Mouse (Mus musculus) stomach, embryonic 16.5 days (tissue): Measurements from ENCODE around the gene Sarm1. TPM values are rescaled to one million over a fixed set of nuclear protein-coding genes. Genes with fewer than 3 reads are reported as not detected.
"Not testable (repeated sequence)": the region's sequence is repeated elsewhere in the genome, so short reads cannot be mapped to it uniquely, and the experiment has no call there.

Source experiments
- ATAC-seq: fragments of 200-750 bp; cut with Nextera tagmentation; 2 replicates; pipeline ENCODE4 v1.8.0; 2017; ENCODE audit warnings: moderate number of reproducible peaks, moderate TSS enrichment; ENCODE audit not compliant: insufficient read depth, low FRiP score
- H3K27ac ChIP-seq: fragments of 300-500 bp; sonication (generic); 2 replicates; pipeline ENCODE4 v1.5.1; 2014; ENCODE audit warnings: low read length
- H3K27me3 ChIP-seq: fragments of 300-500 bp; sonication (generic); 2 replicates; pipeline ENCODE4 v1.6.1; 2014; ENCODE audit warnings: low read length, control low read depth, mixed read lengths; ENCODE audit not compliant: control insufficient read depth, insufficient read depth
- H3K36me3 ChIP-seq: fragments of 300-500 bp; sonication (generic); 2 replicates; pipeline ENCODE4 v1.6.1; 2014; ENCODE audit warnings: low read length; ENCODE audit not compliant: control insufficient read depth, insufficient read depth
- H3K4me1 ChIP-seq: fragments of 300-500 bp; sonication (generic); 2 replicates; pipeline ENCODE4 v1.6.1; 2014; ENCODE audit warnings: low read length, control low read depth, mixed read lengths; ENCODE audit not compliant: control insufficient read depth, insufficient read depth
- H3K4me2 ChIP-seq: fragments of 300-500 bp; sonication (generic); 2 replicates; pipeline ENCODE4 v1.6.1; 2014; ENCODE audit warnings: low read depth, low read length, mixed read lengths
- H3K4me3 ChIP-seq: fragments of 300-500 bp; sonication (generic); replicated peaks from 2 replicates; pipeline ENCODE4 v1.5.1; 2014; ENCODE audit warnings: mild to moderate bottlenecking, low read length
- H3K9ac ChIP-seq: fragments of 300-500 bp; sonication (generic); 2 replicates; pipeline ENCODE4 v1.6.1; 2014; ENCODE audit warnings: low read length
- H3K9me3 ChIP-seq: fragments of 300-500 bp; sonication (generic); replicated peaks from 2 replicates; pipeline ENCODE4 v1.6.1; 2016; ENCODE audit warnings: low read length, control low read depth; ENCODE audit not compliant: control insufficient read depth
- WGBS: fragments of 180-500 bp; shearing (Covaris S2); extraction: QIAGEN DNeasy Blood & Tissue Kit; methylation state at CpG from one replicate; pipeline ENCODE4 v1.1.7; 2014; 5-methylcytosine and 5-hydroxymethylcytosine counted together
- polyA plus RNA-seq: library from polyadenylated mRNA; unstranded; fragments of >200 nt; fragmentation: Nextera tagmentation; extraction: Ambion mirVana; gene quantifications from 2 replicates; pipeline ENCODE4 v1.2.1, GENCODE M21; 2015

Sarm1 gene
- polyA plus RNA-seq, 1 experiment from 2014 or later, result 2.3 TPM

DNA sequence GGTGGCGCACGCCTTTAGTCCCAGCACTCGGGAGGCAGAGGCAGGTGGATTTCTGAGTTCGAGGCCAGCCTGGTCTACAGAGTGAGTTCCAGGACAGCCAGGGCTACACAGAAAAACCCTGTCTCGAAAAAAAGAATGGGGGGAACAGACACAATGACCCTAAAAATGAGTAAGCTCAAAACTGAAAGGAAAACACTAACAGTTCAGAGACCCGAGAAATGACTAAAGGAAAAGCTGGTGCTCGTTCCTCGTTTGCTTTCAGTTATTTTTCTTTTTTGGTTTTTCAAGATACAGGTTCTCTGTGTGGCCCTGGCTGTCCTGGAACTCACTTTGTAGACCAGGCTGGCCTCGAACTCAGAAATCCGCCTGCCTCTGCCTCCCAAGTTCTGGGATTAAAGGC lies 34.0 kb upstream of the Sarm1 start:
- WGBS, result 91% methylated on average over 10 of the region's 10 CpGs
- not testable (repeated sequence) for H3K4me1 ChIP-seq, H3K9me3 ChIP-seq, H3K9ac ChIP-seq, H3K4me3 ChIP-seq, H3K4me2 ChIP-seq, ATAC-seq, H3K27ac ChIP-seq, H3K27me3 ChIP-seq
- H3K36me3 ChIP-seq, result peaks cover 20% of the 10 kb centered on the region; the same call in 1 of the 2 replicates

DNA sequence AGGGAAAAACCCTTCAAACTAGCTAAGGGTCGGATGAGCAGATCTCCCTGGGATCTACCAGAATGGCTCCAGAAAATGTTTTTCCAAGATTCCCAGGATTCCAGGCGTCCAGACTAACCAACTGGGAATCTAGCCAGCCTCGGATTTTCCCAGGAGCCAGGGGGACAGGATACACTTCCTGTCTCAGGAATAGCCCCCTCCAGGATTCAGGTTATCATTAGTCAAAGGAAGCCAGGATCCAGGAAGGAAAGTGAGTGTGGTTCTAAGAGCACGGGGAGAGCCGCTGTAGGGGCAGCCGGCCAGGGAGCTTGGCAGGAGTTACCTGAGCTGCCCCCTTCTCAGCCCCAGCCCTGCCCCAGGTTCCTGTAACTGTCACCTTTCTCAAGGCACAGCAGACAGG lies 33.5 kb upstream of the Sarm1 start:
- Histone ChIP-seq H3K9me3 (no peaks in the 10 kb centered on the region), H3K27me3 (no peaks in the 10 kb centered on the region), H3K27ac (peak overlapping the region; percentile 22; the same call in 1 of the 2 replicates), H3K4me1 (peaks cover 9% of the 10 kb centered on the region; the same call in 1 of the 2 replicates), H3K4me3 (no peak overlapping the region), H3K9ac (no peak overlapping the region), H3K4me2 (no peak overlapping the region), H3K36me3 (peaks cover 20% of the 10 kb centered on the region; the same call in 1 of the 2 replicates)
- no peak for ATAC-seq
- WGBS, result 63% methylated on average over 6 of the region's 6 CpGs

DNA sequence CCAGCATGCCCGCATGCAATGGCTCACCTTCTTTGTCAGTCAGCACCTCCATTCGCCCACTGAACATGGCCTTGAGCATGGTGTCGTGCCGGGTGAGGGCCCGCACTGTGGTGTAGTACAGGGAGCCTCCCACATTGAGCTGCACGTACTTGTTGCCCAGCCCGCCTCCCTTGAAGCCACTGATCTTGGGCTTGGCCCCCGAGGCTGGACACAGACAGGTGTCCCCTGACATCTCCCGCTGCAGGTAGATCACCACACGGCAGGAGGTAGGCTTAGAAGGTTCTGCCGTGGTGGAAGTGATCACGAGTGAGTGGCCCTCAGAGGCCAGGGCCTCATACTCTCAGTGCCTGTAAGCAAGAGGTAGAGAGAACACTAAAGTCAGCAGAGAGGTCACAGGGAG lies 32.4 kb upstream of the Sarm1 start:
- WGBS, result 89% methylated on average over 12 of the region's 12 CpGs
- Histone ChIP-seq H3K9me3 (no peaks in the 10 kb centered on the region), H3K4me1 (peaks cover 7% of the 10 kb centered on the region; the same call in 1 of the 2 replicates), H3K4me3 (no peak overlapping the region), H3K36me3 (peaks cover 23% of the 10 kb centered on the region), H3K4me2 (no peak overlapping the region), H3K27ac (no peak overlapping the region), H3K27me3 (no peaks in the 10 kb centered on the region), H3K9ac (no peak overlapping the region)
- no peak for ATAC-seq

DNA sequence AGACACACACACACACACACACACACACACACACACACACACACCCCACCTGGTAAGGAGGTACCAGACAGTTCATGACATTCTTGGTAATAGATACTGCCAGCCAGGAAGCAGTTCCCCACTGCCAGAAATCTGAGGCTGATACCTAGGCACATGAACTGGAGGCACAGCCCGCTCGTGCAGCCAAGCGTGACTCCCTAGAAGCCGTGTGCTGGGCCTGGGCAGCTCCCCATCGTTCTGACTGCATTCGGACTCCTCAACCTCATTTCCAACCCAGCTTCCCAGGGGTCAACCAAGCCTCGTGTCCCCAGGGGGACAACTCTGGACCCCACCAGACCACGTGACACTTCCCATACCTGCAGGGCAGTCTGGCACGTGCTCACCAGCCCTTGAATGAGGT lies 31.2 kb upstream of the Sarm1 start:
- Histone ChIP-seq H3K27ac (no peak overlapping the region), H3K4me1 (no peaks in the 10 kb centered on the region), H3K36me3 (peaks cover 29% of the 10 kb centered on the region), H3K27me3 (no peaks in the 10 kb centered on the region), H3K4me2 (no peak overlapping the region), H3K9ac (no peak overlapping the region), H3K4me3 (no peak overlapping the region), H3K9me3 (no peaks in the 10 kb centered on the region)
- ATAC-seq, result no peak
- 88% methylated on average over 9 of the region's 9 CpGs for WGBS

DNA sequence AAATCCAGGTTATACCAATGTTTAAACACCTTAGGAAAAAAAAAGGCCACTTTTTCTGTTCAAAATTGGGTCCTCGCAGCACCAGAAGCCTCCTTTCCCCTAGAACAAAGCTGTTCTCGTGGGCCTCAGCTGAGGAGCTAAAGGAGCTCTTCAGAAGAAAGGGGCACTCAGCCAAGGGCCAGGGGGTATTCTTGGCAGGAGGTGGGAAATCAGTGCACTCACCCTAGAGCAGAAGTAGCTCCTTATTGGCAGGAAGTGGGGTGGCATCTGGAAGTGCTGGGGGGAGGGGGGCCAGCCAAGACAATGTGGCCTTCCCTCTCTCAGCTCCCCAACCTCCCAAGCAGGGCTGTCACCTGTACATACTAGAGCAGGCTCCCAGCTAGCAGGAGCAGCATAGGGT lies 27.3 kb upstream of the Sarm1 start:
- no peak for ATAC-seq
- H3K4me3 ChIP-seq, result no peak overlapping the region
- peaks cover 43% of the 10 kb centered on the region for H3K36me3 ChIP-seq
- H3K4me1 ChIP-seq, result no peaks in the 10 kb centered on the region
- no peaks in the 10 kb centered on the region for H3K9me3 ChIP-seq
- 69% methylated on average over 2 of the region's 2 CpGs for WGBS
- no peaks in the 10 kb centered on the region for H3K27me3 ChIP-seq
- no peak overlapping the region for H3K4me2 ChIP-seq
- no peak overlapping the region for H3K27ac ChIP-seq
- no peak overlapping the region for H3K9ac ChIP-seq

DNA sequence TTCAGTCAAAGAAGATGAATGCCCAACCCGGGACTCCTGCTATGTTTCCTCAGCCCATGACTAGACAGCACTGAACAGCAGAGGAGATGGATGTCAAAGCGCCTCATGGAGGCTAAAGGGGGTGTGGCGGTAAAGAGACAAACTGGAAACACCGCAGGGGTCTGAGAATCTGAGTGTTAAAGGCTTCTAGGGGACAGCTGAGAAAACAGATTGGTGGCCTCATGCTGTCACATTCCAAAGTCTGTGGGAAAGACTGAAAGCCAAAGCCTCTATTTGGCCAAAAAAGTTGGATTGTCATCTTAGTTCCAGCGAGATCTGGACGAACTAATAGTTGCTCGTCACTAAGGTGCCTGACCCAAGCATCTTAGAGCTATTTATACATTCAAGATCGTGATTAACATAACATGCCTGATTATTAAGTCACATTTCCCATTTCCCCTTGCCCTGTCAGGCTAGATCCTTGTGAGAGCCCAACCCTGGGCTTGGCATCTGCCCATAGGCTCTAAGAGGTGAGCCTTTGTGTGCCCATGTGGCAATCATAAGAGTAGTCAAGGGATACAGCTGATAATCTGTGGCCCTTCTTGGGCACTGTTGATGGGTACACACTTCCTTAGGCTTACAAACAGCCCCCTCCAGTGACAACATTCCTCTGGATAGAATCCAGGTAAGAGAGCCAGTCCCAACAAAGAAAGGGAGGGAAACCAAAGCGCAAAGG lies 25.8 kb upstream of the Sarm1 start:
- Histone ChIP-seq H3K9ac (no peak overlapping the region), H3K9me3 (no peaks in the 10 kb centered on the region), H3K4me2 (no peak overlapping the region), H3K27ac (no peak overlapping the region), H3K4me3 (no peak overlapping the region), H3K4me1 (no peaks in the 10 kb centered on the region), H3K27me3 (no peaks in the 10 kb centered on the region), H3K36me3 (peaks cover 41% of the 10 kb centered on the region)
- no peak for ATAC-seq
- 84% methylated on average over 9 of the region's 9 CpGs for WGBS

DNA sequence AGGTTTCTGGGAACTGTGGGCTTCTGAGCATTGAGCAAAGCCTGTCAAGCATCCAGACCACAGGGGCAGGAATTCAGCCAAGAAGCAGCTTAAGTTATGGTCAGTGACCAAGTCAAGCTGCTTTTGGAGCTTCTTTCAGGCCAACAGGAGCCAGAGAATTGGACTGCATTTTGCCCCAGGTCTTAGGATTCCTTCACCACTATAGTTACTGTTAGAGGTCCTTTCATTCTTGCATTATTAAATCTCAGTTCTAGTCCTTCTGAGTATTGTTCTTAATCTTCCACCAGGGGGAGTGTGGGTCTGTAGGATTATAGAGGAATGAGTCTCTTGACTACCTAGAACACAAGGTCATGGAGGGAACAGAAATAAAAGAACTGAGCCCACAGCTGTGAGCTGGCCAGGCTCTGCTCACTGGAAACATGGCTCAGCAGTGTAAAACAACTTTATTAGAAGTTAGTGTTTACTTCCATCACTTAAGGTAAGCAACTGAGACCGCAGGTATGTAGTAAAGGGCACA lies 25.0 kb upstream of the Sarm1 start:
- Histone ChIP-seq H3K27me3 (no peaks in the 10 kb centered on the region), H3K36me3 (peaks cover 36% of the 10 kb centered on the region), H3K4me3 (no peak overlapping the region), H3K4me1 (no peaks in the 10 kb centered on the region), H3K9ac (no peak overlapping the region), H3K4me2 (no peak overlapping the region), H3K27ac (no peak overlapping the region), H3K9me3 (no peaks in the 10 kb centered on the region)
- WGBS, result 87% methylated on average over 1 of the region's 1 CpGs
- ATAC-seq, result no peak

DNA sequence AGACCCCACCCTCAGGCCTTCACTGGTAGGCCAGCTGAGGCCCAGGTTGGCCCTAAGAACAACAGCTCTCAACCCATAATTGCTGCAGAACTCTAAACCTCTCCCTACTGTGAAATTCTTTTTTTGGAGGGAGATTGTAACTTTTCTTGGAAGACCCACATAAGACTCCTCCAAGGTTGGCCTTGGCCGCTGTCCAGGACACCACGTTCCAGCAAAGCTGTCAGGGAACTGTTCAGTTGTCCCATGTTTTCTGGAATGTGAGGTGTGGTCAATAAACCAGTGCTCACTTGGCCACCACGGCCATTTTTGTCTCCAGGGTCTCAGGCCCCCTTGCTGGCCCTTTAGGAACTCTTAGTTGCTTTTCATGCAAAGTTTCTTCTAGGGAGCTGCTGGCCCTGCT lies 24.3 kb upstream of the Sarm1 start:
- ATAC-seq, result no peak
- WGBS, result 80% methylated on average over 3 of the region's 3 CpGs
- Histone ChIP-seq H3K27me3 (no peaks in the 10 kb centered on the region), H3K9me3 (no peaks in the 10 kb centered on the region), H3K9ac (no peak overlapping the region), H3K36me3 (peaks cover 32% of the 10 kb centered on the region), H3K27ac (no peak overlapping the region), H3K4me1 (no peaks in the 10 kb centered on the region), H3K4me2 (no peak overlapping the region), H3K4me3 (no peak overlapping the region)

DNA sequence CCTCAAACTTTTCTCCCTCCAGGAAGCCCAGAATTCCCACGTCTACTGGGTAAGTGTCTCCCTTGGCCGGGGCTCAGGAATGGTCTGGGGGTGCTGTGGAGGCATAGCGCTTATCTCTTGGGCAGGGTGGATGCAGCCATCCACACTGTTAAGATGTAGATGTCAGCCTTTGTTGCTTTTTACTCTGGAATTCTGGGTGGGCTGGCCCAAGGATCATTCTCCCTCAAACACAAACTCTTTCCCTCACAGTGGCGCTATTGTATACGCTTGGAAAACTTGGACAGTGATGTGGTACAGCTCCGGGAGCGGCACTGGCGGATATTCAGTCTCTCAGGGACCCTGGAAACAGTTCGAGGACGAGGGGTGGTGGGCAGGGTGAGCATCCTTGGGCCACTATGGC lies 21.4 kb upstream of the Sarm1 start:
- Histone ChIP-seq H3K9me3 (no peaks in the 10 kb centered on the region), H3K4me2 (no peak overlapping the region), H3K27me3 (no peaks in the 10 kb centered on the region), H3K27ac (no peak overlapping the region), H3K4me1 (no peaks in the 10 kb centered on the region), H3K4me3 (no peak overlapping the region), H3K36me3 (peaks cover 44% of the 10 kb centered on the region), H3K9ac (no peak overlapping the region)
- WGBS, result 90% methylated on average over 10 of the region's 10 CpGs
- ATAC-seq, result no peak
